Mouse (Mus musculus): ENCODE results near the gene Dok7.

DNA sequence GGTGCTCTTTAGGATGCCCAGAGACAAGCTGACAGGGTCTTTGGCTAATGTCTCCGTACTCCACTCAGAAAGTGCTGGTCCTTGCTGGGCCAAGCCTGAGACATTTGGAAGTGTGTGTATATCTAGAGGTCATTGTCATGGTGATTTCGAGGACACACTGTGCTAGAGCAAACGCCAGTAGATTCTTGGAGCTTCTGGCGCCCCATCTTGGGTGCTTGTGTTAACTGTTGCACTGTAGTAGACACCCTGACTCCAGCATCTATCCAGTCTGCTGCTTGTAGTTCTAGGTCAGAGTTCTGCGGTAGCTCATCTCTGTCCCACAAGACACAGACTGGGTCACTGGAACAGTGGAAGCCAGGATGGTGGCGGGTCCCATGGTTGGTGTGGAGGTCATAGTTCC is 15.3 kb downstream of the Dok7 start:
- TF ChIP-seq POLR2A (IDR thresholded peaks at IDR 0.05; ENCODE audit: extremely low read depth, insufficient read depth, low read length) (no peak), CTCF (IDR thresholded peaks at IDR 0.05; ENCODE audit: low read depth, low read length) (no peak)
